ENCODE assay signal across 16 mouse cellular contexts in the genomic region with DNA sequence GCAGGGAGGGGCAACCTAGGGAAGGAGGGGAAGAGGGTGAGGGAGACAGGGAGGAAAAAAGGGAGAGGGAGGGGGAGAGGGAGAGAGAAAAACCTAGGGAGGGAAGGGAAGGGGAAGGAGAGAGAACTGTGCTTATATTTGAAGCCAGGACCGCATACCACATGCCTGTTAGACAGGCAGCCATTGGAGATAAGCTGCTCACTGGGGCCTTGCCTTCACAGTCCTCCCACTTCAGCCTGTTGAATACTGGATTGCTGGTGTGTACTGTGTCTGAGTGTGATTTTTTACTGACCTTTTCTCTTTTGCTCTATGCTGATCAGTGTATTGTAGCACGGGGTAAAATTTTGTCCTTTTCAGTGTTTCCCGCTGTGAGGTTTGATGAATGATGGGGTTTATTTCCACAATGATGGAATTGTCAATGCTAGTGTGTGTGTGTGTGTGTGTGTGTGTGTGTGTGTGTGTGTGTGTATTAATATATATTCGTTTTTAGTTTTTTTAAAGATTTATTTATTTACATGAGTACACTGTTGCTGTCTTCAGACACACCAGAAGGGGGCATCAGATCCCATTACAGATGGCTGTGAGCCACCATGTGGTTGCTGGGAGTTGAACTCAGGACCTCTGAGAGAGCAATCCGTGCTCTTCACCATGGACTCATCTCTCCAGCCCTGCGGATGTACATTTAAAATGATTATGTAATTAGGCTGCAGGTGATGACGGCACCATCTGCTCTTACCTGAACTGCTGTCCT. TPM values are rescaled to one million over a fixed set of nuclear protein-coding genes. Genes with fewer than 3 reads are reported as not detected.
A peak's percentile ranks its signal among the peaks of the same experiment; 100 is the strongest.
DNase-seq lines count a peak whose midpoint lies in the region; ATAC-seq and TF ChIP-seq lines count a peak whose summit lies in the region.
"Had no signal": no experiment of that assay in that cellular context is flagged by ENCODE, and none has a peak within 500 bp of the region (broad histone marks: within the 10 kb centered on the region; RNA-seq: fewer than 3 reads in every experiment).

No protein-coding gene starts in this region.

- WGBS in hindbrain, embryonic 16.5 days = 81% methylated on average over 7 of the region's 7 CpGs
- 89% methylated on average over 7 of the region's 7 CpGs for WGBS in hindbrain, embryonic 12.5 days
- 83% methylated on average over 7 of the region's 7 CpGs for WGBS in lung, embryonic 16.5 days

- no peaks in the 10 kb centered on the region for H3K9me3 ChIP-seq in hindbrain, embryonic 16.5 days (ENCODE audit: control insufficient read depth, low read length)
- no peaks in the 10 kb centered on the region for H3K9me3 ChIP-seq in hindbrain, embryonic 12.5 days (replicated peaks)
- no peaks in the 10 kb centered on the region for H3K9me3 ChIP-seq in lung, embryonic 16.5 days (ENCODE audit: control insufficient read depth, low read length)
- H3K9me3 ChIP-seq: embryonic facial prominence, embryonic 13.5 days; limb, embryonic 15.5 days; lung, embryonic 15.5 days; megakaryocyte, embryonic 14.5 days had no signal

- H3K36me3 ChIP-seq in hindbrain, embryonic 16.5 days (ENCODE audit: control insufficient read depth, insufficient read depth, low read length) = no peaks in the 10 kb centered on the region
- no peaks in the 10 kb centered on the region for H3K36me3 ChIP-seq in hindbrain, embryonic 12.5 days
- H3K36me3 ChIP-seq in lung, embryonic 16.5 days (ENCODE audit: control insufficient read depth, insufficient read depth, low read length) = no peaks in the 10 kb centered on the region
- H3K36me3 ChIP-seq: embryonic facial prominence, embryonic 13.5 days; limb, embryonic 15.5 days; lung, embryonic 15.5 days had no signal

- 0 out of 2 replicates have a peak, but pooled peaks have one; percentile 15 for ATAC-seq in hindbrain, embryonic 16.5 days
- ATAC-seq in hindbrain, embryonic 12.5 days (ENCODE audit: low FRiP score) = no peak
- peak; percentile 41; the same call in 1 of the 2 replicates for ATAC-seq in lung, embryonic 16.5 days (ENCODE audit: low read depth)

- H3K4me2 ChIP-seq in hindbrain, embryonic 16.5 days (ENCODE audit: low read length) = no peak overlapping the region
- H3K4me2 ChIP-seq in hindbrain, embryonic 12.5 days (replicated peaks) = no peak overlapping the region
- H3K4me2 ChIP-seq in lung, embryonic 16.5 days (ENCODE audit: low read depth, low read length) = no peak overlapping the region
- H3K4me2 ChIP-seq: embryonic facial prominence, embryonic 13.5 days; limb, embryonic 15.5 days; lung, embryonic 15.5 days had no signal

- peak; percentile 72 for DNase-seq in heart, adult 11 months
- DNase-seq in heart, adult 8-10 months (ENCODE audit: low spot score) = no peak
- no peak for DNase-seq in lung, postnatal 10 days
- no peak for DNase-seq in right cerebral cortex, adult 2 months (ENCODE audit: low spot score in 2 of 2)
- DNase-seq: adrenal gland, adult 2 months; cerebellum, adult 11 months; kidney, adult 18-20 months; thymus, postnatal 4 days had no signal

- H3K9ac ChIP-seq in hindbrain, embryonic 16.5 days (ENCODE audit: low read depth, low read length) = no peak overlapping the region
- H3K9ac ChIP-seq in hindbrain, embryonic 12.5 days = no peak overlapping the region
- H3K9ac ChIP-seq in lung, embryonic 16.5 days (ENCODE audit: low read length) = no peak overlapping the region
- H3K9ac ChIP-seq: embryonic facial prominence, embryonic 13.5 days; limb, embryonic 15.5 days; lung, embryonic 15.5 days had no signal

- H3K27me3 ChIP-seq in hindbrain, embryonic 16.5 days (replicated peaks; ENCODE audit: control insufficient read depth, insufficient read depth, low read length) = no peaks in the 10 kb centered on the region
- no peaks in the 10 kb centered on the region for H3K27me3 ChIP-seq in hindbrain, embryonic 12.5 days
- H3K27me3 ChIP-seq in lung, embryonic 16.5 days (ENCODE audit: control insufficient read depth, insufficient read depth, low read depth, low read length) = no peaks in the 10 kb centered on the region
- H3K27me3 ChIP-seq: embryonic facial prominence, embryonic 13.5 days; limb, embryonic 15.5 days; lung, embryonic 15.5 days; megakaryocyte, embryonic 14.5 days had no signal

- H3K4me3 ChIP-seq in hindbrain, embryonic 16.5 days (ENCODE audit: low read length) = no peak overlapping the region
- H3K4me3 ChIP-seq in hindbrain, embryonic 12.5 days = no peak overlapping the region
- H3K4me3 ChIP-seq in lung, embryonic 16.5 days (ENCODE audit: low read length) = no peak overlapping the region
- no peak overlapping the region for H3K4me3 ChIP-seq in cortical plate, adult 2 months (ENCODE audit: insufficient read depth, low read length)
- H3K4me3 ChIP-seq: embryonic facial prominence, embryonic 13.5 days; limb, embryonic 15.5 days; lung, embryonic 15.5 days; megakaryocyte, embryonic 14.5 days had no signal

- TF ChIP-seq POLR2A in cortical plate, adult 2 months (IDR thresholded peaks at IDR 0.05; ENCODE audit: extremely low read depth, insufficient read depth, low read length) = no peak

- H3K27ac ChIP-seq in hindbrain, embryonic 16.5 days (ENCODE audit: low read depth, low read length) = no peak overlapping the region
- no peak overlapping the region for H3K27ac ChIP-seq in hindbrain, embryonic 12.5 days
- H3K27ac ChIP-seq in lung, embryonic 16.5 days (ENCODE audit: low read length) = no peak overlapping the region
- no peak overlapping the region for H3K27ac ChIP-seq in cortical plate, adult 2 months (ENCODE audit: insufficient read depth, low read length)
- H3K27ac ChIP-seq: embryonic facial prominence, embryonic 13.5 days; limb, embryonic 15.5 days; lung, embryonic 15.5 days had no signal

- TF ChIP-seq CTCF in cortical plate, adult 2 months (IDR thresholded peaks at IDR 0.05; ENCODE audit: extremely low read depth, insufficient read depth, low read length) = 0 out of 2 replicates have a peak, but pooled peaks have one; percentile 10

- peaks cover under 1% of the 10 kb centered on the region; the same call in 1 of the 2 replicates for H3K4me1 ChIP-seq in hindbrain, embryonic 16.5 days (ENCODE audit: control insufficient read depth, insufficient read depth, low read depth, low read length)
- H3K4me1 ChIP-seq in hindbrain, embryonic 12.5 days = peaks cover 7% of the 10 kb centered on the region; the same call in 1 of the 2 replicates
- peaks cover 14% of the 10 kb centered on the region for H3K4me1 ChIP-seq in lung, embryonic 16.5 days (replicated peaks; ENCODE audit: control insufficient read depth, insufficient read depth, low read length)
- H3K4me1 ChIP-seq in cortical plate, adult 2 months (ENCODE audit: control insufficient read depth, insufficient read depth, low read length) = peaks cover 13% of the 10 kb centered on the region

RNA-seq across cellular contexts. Expression of gene Ppp3ca, which starts 20.0 kb away (rescaled TPM):
- total RNA-seq in heart, adult 8-10 months (2022) = 10 to 100 TPM; 41.7 to 49.2 (median 43.8) TPM
- 154 TPM in 2 replicates for polyA plus RNA-seq in hindbrain, embryonic 16.5 days (2015; fragmentation: Nextera tagmentation; extraction: Ambion mirVana)
- 127 and 145 TPM in 2 replicates for polyA plus RNA-seq in hindbrain, embryonic 12.5 days (2016; fragmentation: Nextera tagmentation; extraction: Ambion mirVana)
- 61.4 and 66.1 TPM in 2 replicates for polyA plus RNA-seq in lung, embryonic 16.5 days (2015; fragmentation: Nextera tagmentation; extraction: Ambion mirVana)
- 595 and 606 TPM in 2 replicates for polyA plus RNA-seq in cortical plate, adult 2 months (2012; rRNA removed)
